Mouse (Mus musculus): ENCODE data around the gene Fkbp3.

The Fkbp3 gene

GRCm38 (mm10) chr12:65036190-65036870, 37.5 kb downstream of the Fkbp3 start, which contains the start of gene Prpf39:
Gene Prpf39 (plus strand): TSS chr12:65036333.
- no peak for DNase-seq (ENCODE audit: extremely low read depth, low read depth, low spot score)

GRCm38 (mm10) chr12:65035839-65036189, 38.0 kb downstream of the Fkbp3 start:
- no peak for DNase-seq (ENCODE audit: extremely low read depth, low read depth, low spot score)

DNA sequence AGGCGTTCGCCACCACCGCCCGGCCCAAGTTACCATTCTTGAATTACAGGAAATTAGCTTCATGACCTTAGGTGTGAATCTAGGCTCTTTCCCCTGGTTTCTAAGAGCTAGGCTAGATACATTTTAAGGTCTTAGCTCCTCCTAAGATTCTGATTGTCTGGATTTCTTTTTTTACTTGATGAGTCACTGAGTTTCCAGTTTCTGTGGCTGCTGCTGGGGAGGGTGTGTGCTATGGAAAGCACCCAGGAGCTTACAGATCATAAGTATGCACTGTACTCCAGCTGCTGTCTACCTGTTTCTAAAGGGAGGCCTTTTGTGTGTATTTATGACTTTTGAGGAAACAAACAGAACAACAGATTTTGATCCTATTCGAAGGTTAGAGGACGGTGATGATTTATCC, 51.0 kb downstream of the Fkbp3 start:
- DNase-seq (ENCODE audit: extremely low read depth, low read depth, low spot score): no peak
